Mouse (Mus musculus): ENCODE measurements at regions not wholly inside any gene's neighbourhood (a gene's known extent, or its start where the extent isn't known, plus 50 kb on each side); places are given as distances from the start of the nearest gene placed in this dataset.

GRCm38 (mm10) chr17:82251841-82252240 is 513.7 kb upstream of the Slc8a1 start:
- no peak for TF ChIP-seq ZNF384 (IDR thresholded peaks at IDR 0.05; ENCODE audit: low read depth, low read length)
- no peak for TF ChIP-seq CHD2 (IDR thresholded peaks at IDR 0.05; ENCODE audit: low read depth, low read length)
- no peak for TF ChIP-seq ZC3H11A (IDR thresholded peaks at IDR 0.05; ENCODE audit: borderline replicate concordance, low read depth, low read length)
- no peak for TF ChIP-seq MAFK (IDR thresholded peaks at IDR 0.05; ENCODE audit: insufficient read depth, low read depth, low read length)
- TF ChIP-seq HCFC1 (IDR thresholded peaks at IDR 0.05; ENCODE audit: borderline replicate concordance, insufficient read depth, low read length), result no peak

Data from ES-E14 (cell line).